Mouse (Mus musculus) C2C12 (cell line): ENCODE measurements at regions not wholly inside any gene's neighbourhood (a gene's known extent, or its start where the extent isn't known, plus 50 kb on each side); places are given as distances from the start of the nearest gene placed in this dataset.

Source experiments
- CEBPB ChIP-seq: IDR thresholded peaks from one replicate; pipeline ENCODE4 v1.6.1; 2011; ENCODE audit warnings: low read depth, mild to moderate bottlenecking, control low read depth, moderate library complexity
- CTCF ChIP-seq: IDR thresholded peaks from one replicate; pipeline ENCODE4 v1.5.1; 2011; ENCODE audit not compliant: control insufficient read depth, insufficient read depth, insufficient read length
- FOSL1 ChIP-seq: IDR thresholded peaks from one replicate; pipeline ENCODE4 v1.8.0; 2011; ENCODE audit warnings: mild to moderate bottlenecking, low read length; ENCODE audit not compliant: poor library complexity, insufficient read depth, severe bottlenecking
- MAX ChIP-seq: IDR thresholded peaks from one replicate; pipeline ENCODE4 v1.6.1; 2011; ENCODE audit warnings: mild to moderate bottlenecking, control low read depth
- MYOD1 ChIP-seq: IDR thresholded peaks from one replicate; pipeline ENCODE4 v1.6.1; 2011; ENCODE audit warnings: low read depth; ENCODE audit not compliant: control insufficient read depth, insufficient read length
- MYOG ChIP-seq: IDR thresholded peaks from one replicate; pipeline ENCODE4 v1.6.1; 2011; ENCODE audit not compliant: control insufficient read depth, insufficient read length; ENCODE audit errors: extremely low read depth
- USF1 ChIP-seq: IDR thresholded peaks from one replicate; pipeline ENCODE4 v1.6.1; 2011; ENCODE audit warnings: low read depth, mild to moderate bottlenecking, control low read depth, moderate library complexity

GRCm38 (mm10) chr1:185639486-185639885 lies 184.8 kb downstream of the Slc30a10 start:
- TF ChIP-seq CTCF (no peak), MAX (no peak), USF1 (no peak), MYOD1 (no peak), MYOG (no peak), CEBPB (no peak), FOSL1 (no peak)
